Mouse (Mus musculus) large intestine, adult 2 months (tissue): Measurements from ENCODE around the gene Rras. TPM values are rescaled to one million over a fixed set of nuclear protein-coding genes. Genes with fewer than 3 reads are reported as not detected.
A peak's percentile ranks its signal among the peaks of the same experiment; 100 is the strongest.
"Not testable (repeated sequence)": the region's sequence is repeated elsewhere in the genome, so short reads cannot be mapped to it uniquely, and the experiment has no call there.

Experiments
- DNase-seq: peaks from one replicate; pipeline ENCODE4 v3.0.0-alpha.2; 2012; ENCODE audit warnings: low read depth, low spot score
- WGBS: fragments of 180-500 bp; shearing (Covaris S2); methylation state at CpG from one replicate; pipeline ENCODE4 v1.1.7; 2018; 5-methylcytosine and 5-hydroxymethylcytosine counted together
- polyA plus RNA-seq: library from polyadenylated mRNA; depleted of rRNA; stranded (reverse); fragments of >200 nt; gene quantifications from 2 replicates; pipeline ENCODE4 v1.2.3, GENCODE M21; 2012

Gene Rras
- polyA plus RNA-seq, 1 experiment: 124 TPM

- no peak for DNase-seq
- under 1% methylated on average over 18 of the region's 18 CpGs for WGBS
Observed at GRCm38 (mm10) chr7:44998501-44998955, 19.2 kb upstream of the Rras start, which contains the start of gene Bcl2l12. Bcl2l12 (minus strand) TSS chr7:44998712.

DNA sequence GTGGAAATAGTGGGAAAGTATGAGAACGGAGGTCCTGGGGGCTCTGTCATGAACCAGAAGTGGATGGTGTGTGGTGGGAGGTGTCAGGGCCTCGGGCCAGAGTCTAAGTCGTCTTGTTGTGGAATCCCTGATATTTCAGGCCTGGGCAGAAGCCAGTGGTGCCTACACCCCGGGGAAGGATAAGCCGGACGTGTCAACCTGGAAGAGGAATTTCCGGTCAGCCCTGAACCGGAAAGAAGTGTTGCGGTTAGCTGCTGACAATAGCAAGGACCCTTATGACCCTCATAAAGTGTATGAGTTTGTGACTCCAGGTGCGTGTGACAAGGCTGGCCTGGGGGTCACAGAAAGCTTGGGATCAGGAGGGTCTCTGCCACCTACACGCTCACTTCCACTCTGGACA lies 18.0 kb upstream of the Rras start:
- 63% methylated on average over 11 of the region's 11 CpGs for WGBS
- no peak for DNase-seq

GRCm38 (mm10) chr7:45000539-45001114 lies 17.1 kb upstream of the Rras start:
- DNase-seq: no peak
- WGBS: 63% methylated on average over 21 of the region's 21 CpGs

DNA sequence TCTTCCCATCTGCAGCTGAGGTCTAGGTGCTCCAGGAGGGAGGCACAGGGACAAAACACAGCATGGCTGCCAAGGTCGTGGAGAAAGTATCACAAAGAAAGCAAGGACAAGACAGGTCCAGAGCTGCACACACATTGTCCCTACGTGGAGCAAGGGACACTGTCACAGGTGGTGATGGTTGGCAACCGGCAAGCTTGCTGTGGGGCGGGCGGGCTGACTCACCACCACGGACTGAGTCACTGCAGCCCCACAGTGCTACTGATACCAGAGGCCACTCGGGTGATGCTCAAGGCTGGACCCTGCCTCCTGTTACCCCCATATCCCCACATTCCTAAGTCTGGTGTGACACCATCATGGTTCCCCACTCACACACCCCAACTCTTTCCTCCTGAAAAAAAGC lies 15.3 kb upstream of the Rras start:
- 69% methylated on average over 7 of the region's 7 CpGs for WGBS
- no peak for DNase-seq

DNA sequence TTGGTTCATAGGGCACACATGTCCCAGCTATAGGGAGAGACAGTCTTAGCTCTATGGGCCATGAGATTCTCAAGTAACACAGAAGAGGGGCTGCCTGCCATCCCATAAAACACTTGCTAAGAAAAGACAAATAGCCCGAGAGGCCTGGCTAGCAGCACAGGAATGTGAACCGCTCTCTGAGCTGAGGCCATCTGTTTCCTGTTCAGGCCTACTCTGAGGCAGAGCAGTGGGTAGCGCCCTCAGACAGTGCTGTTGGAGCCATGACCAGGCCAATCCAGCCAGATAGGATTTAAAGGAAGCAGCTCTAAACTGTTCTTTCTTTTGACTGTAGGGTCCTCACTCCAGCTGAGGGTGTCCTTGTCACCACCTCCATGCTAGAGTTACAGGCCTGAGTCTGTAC lies 13.2 kb upstream of the Rras start:
- no peak for DNase-seq
- WGBS: 56% methylated on average over 3 of the region's 3 CpGs

DNA sequence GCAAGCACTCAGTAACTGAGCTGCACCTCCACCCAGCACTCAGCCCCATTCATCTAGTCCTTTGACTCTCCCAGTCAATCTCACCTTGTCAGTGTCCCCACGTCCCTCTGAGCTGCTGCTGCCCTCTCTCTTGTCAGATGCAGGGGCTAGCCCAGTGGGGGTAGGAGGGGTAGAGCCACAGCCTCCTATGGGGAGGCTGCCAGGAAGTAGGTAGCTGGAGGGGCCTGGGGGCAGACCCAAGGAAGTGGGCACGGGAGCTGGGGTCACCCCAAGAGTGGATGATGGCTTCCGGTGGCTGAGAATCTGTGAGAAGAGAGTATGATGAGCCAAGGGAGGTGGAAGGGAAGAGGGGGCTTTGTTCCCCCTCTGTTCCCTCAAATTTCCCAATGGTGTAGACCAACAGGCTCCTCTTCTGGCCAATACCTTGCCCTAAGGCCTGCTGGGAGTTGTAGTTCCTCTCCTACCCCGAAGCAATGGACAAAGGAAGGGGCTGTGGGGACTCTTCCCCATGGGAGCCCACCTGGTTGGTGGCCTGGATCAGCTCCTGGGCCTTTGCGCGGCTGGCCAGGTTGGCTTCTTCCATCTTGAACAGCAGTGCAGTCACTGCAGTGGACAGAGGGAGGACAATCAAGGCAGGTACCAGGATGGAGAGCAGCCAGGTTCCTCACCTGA lies 12.3 kb upstream of the Rras start:
- WGBS: 89% methylated on average over 6 of the region's 6 CpGs
- no peak for DNase-seq

GRCm38 (mm10) chr7:45006503-45006902 lies 11.3 kb upstream of the Rras start:
- DNase-seq: no peak
- 90% methylated on average over 12 of the region's 12 CpGs for WGBS

DNA sequence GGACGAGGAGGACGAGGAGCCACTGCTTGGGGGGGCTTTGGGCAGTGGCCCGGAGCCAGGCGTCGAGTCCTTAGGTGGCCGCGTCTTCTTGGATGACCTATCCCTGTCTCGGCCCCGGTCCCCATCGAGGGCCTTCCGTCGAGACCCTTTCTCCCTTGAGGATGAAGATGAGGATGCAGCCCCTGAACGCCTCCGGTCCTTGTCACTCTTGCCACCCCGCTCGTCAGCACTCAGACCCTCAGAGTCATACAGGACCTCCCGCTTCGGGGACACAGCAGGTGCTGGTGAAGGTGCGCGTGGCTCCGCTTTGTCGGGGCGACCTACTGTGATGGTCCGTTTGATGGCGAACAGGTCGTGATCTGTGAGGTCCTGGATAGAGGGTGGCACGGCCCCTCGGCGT lies 10.6 kb upstream of the Rras start:
- DNase-seq: no peak
- WGBS: 95% methylated on average over 29 of the region's 29 CpGs

DNA sequence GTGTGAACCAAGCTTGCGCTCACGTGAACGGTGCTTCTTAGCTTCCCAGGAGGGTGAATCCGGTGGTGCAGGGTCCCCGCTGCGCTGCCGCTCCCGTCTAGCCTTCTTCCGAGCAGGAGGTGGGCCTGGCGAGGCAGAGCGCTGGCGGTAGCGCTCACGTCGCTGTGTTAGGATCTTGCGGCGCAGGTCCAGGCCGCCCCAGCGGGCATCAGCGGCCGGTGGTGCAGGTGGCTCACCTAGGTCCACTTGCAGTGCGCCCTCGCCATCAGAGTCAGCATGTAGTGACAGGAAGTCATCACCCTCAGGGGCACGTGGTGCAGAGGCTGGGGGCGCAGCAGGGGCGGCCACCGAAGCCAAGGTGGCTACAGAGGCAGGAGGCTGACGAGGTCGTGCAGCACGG lies 9.9 kb upstream of the Rras start:
- WGBS: 96% methylated on average over 30 of the region's 30 CpGs
- DNase-seq: no peak

DNA sequence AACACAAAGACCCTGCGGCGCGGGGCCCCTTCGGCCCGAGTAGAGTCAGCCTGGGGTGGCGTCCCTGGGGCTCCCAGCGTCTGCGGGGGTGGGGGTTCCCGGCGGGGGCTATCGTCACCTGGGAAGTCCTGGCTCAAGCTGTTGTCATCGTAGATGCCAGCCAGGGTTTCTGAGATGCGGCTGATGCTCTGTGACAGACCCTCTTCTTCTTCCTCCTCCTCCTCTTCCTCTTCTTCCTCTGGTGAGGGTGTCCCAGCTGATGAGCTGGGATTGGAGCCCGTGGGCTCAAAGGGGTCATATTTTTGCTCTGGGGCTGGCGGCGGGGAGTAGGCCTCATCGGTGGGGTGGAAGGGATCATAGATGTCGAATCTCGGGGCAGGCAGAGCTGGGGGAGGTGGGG lies 9.3 kb upstream of the Rras start:
- DNase-seq: no peak
- WGBS: 96% methylated on average over 19 of the region's 19 CpGs

- WGBS: 98% methylated on average over 6 of the region's 6 CpGs
Observed at GRCm38 (mm10) chr7:45012011-45012410, 5.8 kb upstream of the Rras start.

DNA sequence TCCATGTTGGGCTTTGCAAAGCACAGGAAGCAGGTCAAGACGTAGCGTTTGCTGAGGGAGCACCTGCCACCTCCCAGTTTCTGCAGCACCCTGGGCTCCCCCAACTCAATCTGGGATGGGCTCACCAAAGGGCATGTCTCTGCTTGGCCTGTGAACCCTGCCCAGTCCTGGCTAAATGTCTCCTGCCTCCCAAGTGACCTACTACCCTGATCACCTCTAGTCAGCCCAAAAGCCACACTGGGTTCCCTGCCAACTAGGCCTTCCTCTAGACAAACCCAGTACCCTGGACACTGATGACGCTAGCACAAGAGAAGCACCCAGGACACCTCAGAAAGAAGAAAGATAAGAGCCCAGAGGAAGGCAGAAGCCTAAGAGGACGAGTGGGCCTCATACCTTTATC lies 4.9 kb upstream of the Rras start:
- no peak for DNase-seq
- WGBS: 89% methylated on average over 4 of the region's 4 CpGs

More at GRCm38 (mm10) chr7:45012011-45012410, 5.8 kb upstream of the Rras start:
- DNase-seq: no peak

- no peak for DNase-seq
- 93% methylated on average over 16 of the region's 16 CpGs for WGBS
Observed at GRCm38 (mm10) chr7:45013366-45014095, 4.2 kb upstream of the Rras start.

- WGBS: 88% methylated on average over 3 of the region's 3 CpGs
- no peak for DNase-seq
Observed at GRCm38 (mm10) chr7:45014096-45014451, 3.7 kb upstream of the Rras start.

DNA sequence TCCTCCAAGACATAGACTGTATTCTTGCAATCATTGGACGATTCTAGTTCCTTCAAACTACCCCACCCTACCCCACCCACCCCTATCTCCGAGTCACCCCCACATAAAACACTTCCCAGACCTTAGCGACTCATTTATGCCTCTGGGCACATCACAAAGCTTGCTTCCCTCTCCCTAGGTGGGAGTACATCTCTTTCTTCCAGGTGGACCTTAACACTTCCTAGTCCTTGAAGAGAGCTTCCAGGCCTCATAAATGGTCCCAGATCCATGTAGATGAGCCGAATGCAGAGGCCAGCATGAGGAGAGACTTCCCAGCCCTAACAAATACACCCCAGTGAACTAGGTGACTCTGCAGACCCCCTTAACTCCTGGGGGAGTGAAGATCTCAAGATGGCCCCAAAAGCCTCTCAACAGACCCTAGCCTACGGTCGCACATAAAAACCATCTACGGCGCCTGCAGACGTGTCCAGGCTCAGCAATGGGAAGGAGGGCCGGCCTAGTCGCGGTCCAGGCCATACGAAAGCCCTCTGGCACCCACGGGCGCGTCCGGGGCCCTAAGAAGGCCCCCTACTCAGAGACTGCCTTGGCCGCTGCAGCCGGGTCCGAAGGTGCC lies 2.3 kb upstream of the Rras start:
- DNase-seq: no peak
- under 1% methylated on average over 20 of the region's 20 CpGs for WGBS

GRCm38 (mm10) chr7:45015957-45016612 lies 1.7 kb upstream of the Rras start, which contains the start of gene Scaf1:
Scaf1 (minus strand) TSS chr7:45016363.
- WGBS: under 1% methylated on average over 58 of the region's 69 CpGs
- peak; percentile 98 for DNase-seq

DNA sequence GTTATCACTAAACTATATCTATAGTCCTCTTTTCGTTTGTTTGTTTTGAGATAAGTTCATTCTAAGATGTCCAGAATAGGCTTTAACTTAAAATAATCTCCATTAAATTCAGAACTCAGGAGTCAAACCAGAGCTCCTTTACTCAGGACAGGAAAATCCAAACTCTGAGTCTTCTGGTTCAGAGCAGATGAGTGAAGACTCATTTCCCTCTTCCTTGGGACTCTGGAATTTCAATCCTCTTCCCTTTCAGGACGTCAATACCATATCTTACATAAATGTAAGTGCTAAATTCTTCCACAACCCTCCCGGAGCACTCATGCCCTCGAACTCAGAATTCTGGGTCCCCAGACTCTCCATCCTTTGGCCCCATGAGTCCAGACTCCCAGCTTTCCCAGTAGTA lies 1.0 kb upstream of the Rras start:
- under 1% methylated on average over 4 of the region's 4 CpGs for WGBS
- DNase-seq: no peak

- no peak for DNase-seq
- WGBS: 25% methylated on average over 8 of the region's 8 CpGs
Observed at GRCm38 (mm10) chr7:45019031-45019571, 1.3 kb downstream of the Rras start.

- 79% methylated on average over 9 of the region's 9 CpGs for WGBS
- DNase-seq: no peak
Observed at GRCm38 (mm10) chr7:45020225-45020624, 2.5 kb downstream of the Rras start.

GRCm38 (mm10) chr7:45023711-45024110 lies 6.0 kb downstream of the Rras start:
- DNase-seq: not testable (repeated sequence)
- 61% methylated on average over 5 of the region's 5 CpGs for WGBS
